ENCODE assay signal across 26 mouse cellular contexts in the genomic region with DNA sequence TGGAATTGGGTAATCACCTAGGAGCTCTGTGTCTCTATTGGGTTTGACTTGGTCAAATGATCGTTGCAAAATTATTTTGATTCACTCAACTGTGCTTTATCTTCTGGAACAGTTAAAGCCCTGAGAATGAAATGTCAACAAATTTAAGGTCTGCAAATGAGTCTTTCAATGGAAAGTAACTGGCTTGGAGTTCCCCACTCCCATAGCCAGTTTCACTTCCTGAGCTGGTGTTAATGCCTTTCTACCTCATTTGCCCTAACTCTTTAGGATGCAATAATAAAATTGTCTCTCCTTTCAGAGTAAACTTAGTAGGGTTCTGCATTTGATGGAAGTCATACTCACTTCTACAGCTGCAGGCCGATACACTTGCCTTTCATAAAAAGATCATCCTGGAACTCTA.
"Had no signal": no experiment of that assay in that cellular context is flagged by ENCODE, and none has a peak within 500 bp of the region (broad histone marks: within the 10 kb centered on the region; RNA-seq: fewer than 3 reads in every experiment).

No protein-coding gene starts in this region.

- H3K9me3 ChIP-seq: heart, embryonic 13.5 days; heart, embryonic 15.5 days; hindbrain, embryonic 13.5 days; hindbrain, embryonic 15.5 days; kidney, embryonic 15.5 days; limb, embryonic 10.5 days; limb, embryonic 12.5 days; liver, embryonic 13.5 days had no signal

- H3K9ac ChIP-seq: heart, embryonic 13.5 days; heart, embryonic 15.5 days; hindbrain, embryonic 13.5 days; hindbrain, embryonic 15.5 days; kidney, embryonic 15.5 days; limb, embryonic 12.5 days; liver, embryonic 13.5 days had no signal

- H3K36me3 ChIP-seq: heart, embryonic 13.5 days; heart, embryonic 15.5 days; hindbrain, embryonic 13.5 days; hindbrain, embryonic 15.5 days; kidney, embryonic 15.5 days; limb, embryonic 10.5 days; limb, embryonic 12.5 days; liver, embryonic 13.5 days had no signal

- H3K27ac ChIP-seq: heart, adult 2 months; heart, embryonic 13.5 days; heart, embryonic 15.5 days; hindbrain, embryonic 13.5 days; hindbrain, embryonic 15.5 days; hindbrain, postnatal 0 days; kidney, embryonic 15.5 days; kidney, postnatal 0 days; layer of hippocampus, adult 2 months; left cerebral cortex, adult 2 months; limb, embryonic 10.5 days; limb, embryonic 12.5 days; liver, embryonic 13.5 days had no signal

- H3K27me3 ChIP-seq: heart, embryonic 13.5 days; heart, embryonic 15.5 days; hindbrain, embryonic 13.5 days; hindbrain, embryonic 15.5 days; kidney, embryonic 15.5 days; limb, embryonic 12.5 days; liver, embryonic 13.5 days had no signal

- H3K4me2 ChIP-seq: heart, embryonic 11.5 days; heart, embryonic 13.5 days; heart, embryonic 15.5 days; hindbrain, embryonic 13.5 days; hindbrain, embryonic 15.5 days; kidney, embryonic 15.5 days; limb, embryonic 12.5 days; liver, embryonic 11.5 days; liver, embryonic 13.5 days had no signal

- H3K4me1 ChIP-seq: heart, embryonic 13.5 days; heart, embryonic 15.5 days; hindbrain, embryonic 13.5 days; hindbrain, embryonic 15.5 days; kidney, embryonic 15.5 days; limb, embryonic 10.5 days; limb, embryonic 12.5 days; liver, embryonic 13.5 days had no signal

- ATAC-seq: hindbrain, postnatal 0 days; intestine, embryonic 16.5 days had no signal

- H3K4me3 ChIP-seq: heart, adult 2 months; heart, embryonic 13.5 days; heart, embryonic 15.5 days; hindbrain, embryonic 13.5 days; hindbrain, embryonic 15.5 days; kidney, embryonic 15.5 days; layer of hippocampus, adult 2 months; left cerebral cortex, adult 2 months; limb, embryonic 10.5 days; limb, embryonic 12.5 days; liver, embryonic 13.5 days had no signal

- DNase-seq: gastrocnemius, postnatal 14 days; gastrocnemius, postnatal 36 days; heart, adult 2 months; heart, postnatal 14 days; heart, postnatal 36 days; kidney, adult 11 months; kidney, adult 2 months; kidney, adult 9 months; kidney, postnatal 25 days; kidney, postnatal 4 days; liver; liver, embryonic 13.5 days had no signal
